Mouse (Mus musculus) limb, embryonic 15.5 days (tissue): Measurements from ENCODE around the gene Trappc6a. TPM values are rescaled to one million over a fixed set of nuclear protein-coding genes. Genes with fewer than 3 reads are reported as not detected.
"Not testable (repeated sequence)": the region's sequence is repeated elsewhere in the genome, so short reads cannot be mapped to it uniquely, and the experiment has no call there.

Experiments used
- ATAC-seq: fragments of 200-750 bp; cut with Nextera tagmentation; 2 replicates; pipeline ENCODE4 v1.8.0; 2017; ENCODE audit warnings: low read depth, moderate TSS enrichment; ENCODE audit not compliant: insufficient number of reproducible peaks, low FRiP score, low TSS enrichment
- H3K27ac ChIP-seq: fragments of 300-500 bp; sonication (generic); 2 replicates; pipeline ENCODE4 v1.5.1; 2015; ENCODE audit warnings: moderate library complexity, mild to moderate bottlenecking, inconsistent platforms
- H3K27me3 ChIP-seq: fragments of 300-500 bp; sonication (generic); 2 replicates; pipeline ENCODE4 v1.6.1; 2015; ENCODE audit warnings: inconsistent platforms
- H3K36me3 ChIP-seq: fragments of 300-500 bp; sonication (generic); 2 replicates; pipeline ENCODE4 v1.6.1; 2015; ENCODE audit warnings: inconsistent platforms
- H3K4me1 ChIP-seq: fragments of 300-500 bp; sonication (generic); 2 replicates; pipeline ENCODE4 v1.6.1; 2015; ENCODE audit warnings: inconsistent platforms
- H3K4me2 ChIP-seq: fragments of 300-500 bp; sonication (generic); 2 replicates; pipeline ENCODE4 v1.6.1; 2015; ENCODE audit warnings: mild to moderate bottlenecking, inconsistent platforms
- H3K4me3 ChIP-seq: fragments of 300-500 bp; sonication (generic); 2 replicates; pipeline ENCODE4 v1.5.1; 2015; ENCODE audit warnings: mild to moderate bottlenecking, inconsistent platforms
- H3K9ac ChIP-seq: fragments of 300-500 bp; sonication (generic); 2 replicates; pipeline ENCODE4 v1.6.1; 2015; ENCODE audit warnings: inconsistent platforms
- H3K9me3 ChIP-seq: fragments of 300-500 bp; sonication (generic); 2 replicates; pipeline ENCODE4 v1.6.1; 2016; ENCODE audit warnings: inconsistent platforms
- WGBS: fragments of 180-500 bp; shearing (Covaris S2); methylation state at CpG from one replicate; pipeline ENCODE4 v1.1.7; 2015; 5-methylcytosine and 5-hydroxymethylcytosine counted together
- polyA plus RNA-seq: library from polyadenylated mRNA; unstranded; fragments of >200 nt; fragmentation: Nextera tagmentation; extraction: Ambion mirVana; gene quantifications from 2 replicates; pipeline ENCODE4 v1.2.1, GENCODE M21; 2015

Gene Trappc6a
- polyA plus RNA-seq, 1 experiment from 2014 or later = 97.9 TPM

- Histone ChIP-seq H3K9me3 (no peaks in the 10 kb centered on the region), H3K36me3 (no peaks in the 10 kb centered on the region), H3K4me3 (peak overlapping the region; percentile 58; the same call in 1 of the 2 replicates), H3K27ac (no peak overlapping the region), H3K4me2 (peak overlapping the region; percentile 64; the same call in 1 of the 2 replicates), H3K4me1 (peaks cover 28% of the 10 kb centered on the region), H3K27me3 (no peaks in the 10 kb centered on the region), H3K9ac (no peak overlapping the region)
- no peak for ATAC-seq
- WGBS = 90% methylated on average over 7 of the region's 7 CpGs
Measured at GRCm38 (mm10) chr7:19509786-19510185, 1.6 kb downstream of the Trappc6a start.

- not testable (repeated sequence) for H3K4me3 ChIP-seq, H3K27me3 ChIP-seq, H3K9me3 ChIP-seq, H3K4me2 ChIP-seq, H3K9ac ChIP-seq, H3K27ac ChIP-seq, ATAC-seq, H3K36me3 ChIP-seq
- WGBS = 81% methylated on average over 7 of the region's 7 CpGs
- peaks cover 23% of the 10 kb centered on the region for H3K4me1 ChIP-seq
Measured at GRCm38 (mm10) chr7:19511934-19512333, 3.7 kb downstream of the Trappc6a start.

GRCm38 (mm10) chr7:19512353-19512752, 4.2 kb downstream of the Trappc6a start:
- no peaks in the 10 kb centered on the region for H3K9me3 ChIP-seq
- H3K27ac ChIP-seq = no peak overlapping the region
- H3K4me2 ChIP-seq = no peak overlapping the region
- no peak for ATAC-seq
- no peak overlapping the region for H3K4me3 ChIP-seq
- 78% methylated on average over 6 of the region's 6 CpGs for WGBS
- H3K9ac ChIP-seq = no peak overlapping the region
- H3K36me3 ChIP-seq = no peaks in the 10 kb centered on the region
- H3K27me3 ChIP-seq = peaks cover 11% of the 10 kb centered on the region
- H3K4me1 ChIP-seq = peaks cover 19% of the 10 kb centered on the region

GRCm38 (mm10) chr7:19517652-19518365, 9.6 kb downstream of the Trappc6a start, which contains the start of gene Nkpd1:
TSS of gene Nkpd1 (plus strand) at chr7:19517838.
- Histone ChIP-seq H3K36me3 (no peaks in the 10 kb centered on the region), H3K4me2 (peak within 1 kb of the TSS; percentile 34), H3K9ac (0 out of 2 replicates have a peak within 1 kb of the TSS, but pooled peaks have one; percentile 4), H3K27ac (no peak within 1 kb of the TSS), H3K4me3 (peak within 1 kb of the TSS; percentile 7; the same call in 1 of the 2 replicates), H3K4me1 (peaks cover 21% of the 10 kb centered on the region), H3K27me3 (peaks cover 65% of the 10 kb centered on the region), H3K9me3 (no peaks in the 10 kb centered on the region)
- ATAC-seq = no peak
- WGBS = 3% methylated on average over 24 of the region's 29 CpGs

- Histone ChIP-seq H3K4me3 (peak overlapping the region; percentile 22), H3K4me1 (peaks cover 36% of the 10 kb centered on the region), H3K9ac (no peak overlapping the region), H3K4me2 (peak overlapping the region; percentile 34), H3K36me3 (no peaks in the 10 kb centered on the region), H3K27me3 (peaks cover 87% of the 10 kb centered on the region), H3K9me3 (no peaks in the 10 kb centered on the region), H3K27ac (no peak overlapping the region)
- WGBS = 6% methylated on average over 23 of the region's 23 CpGs
- ATAC-seq = no peak
Measured at GRCm38 (mm10) chr7:19520032-19520431, 11.8 kb downstream of the Trappc6a start.

GRCm38 (mm10) chr7:19523017-19523756, 15.0 kb downstream of the Trappc6a start:
- peak overlapping the region; percentile 40; the same call in 1 of the 2 replicates for H3K9ac ChIP-seq
- H3K36me3 ChIP-seq = no peaks in the 10 kb centered on the region
- H3K4me1 ChIP-seq = peaks cover 29% of the 10 kb centered on the region
- whole genome bisulfite sequencing = 10% methylated on average over 72 of the region's 72 CpGs
- no peak for ATAC-seq
- no peak overlapping the region for H3K27ac ChIP-seq
- H3K27me3 ChIP-seq = peaks cover 79% of the 10 kb centered on the region
- peak overlapping the region; percentile 44 for H3K4me3 ChIP-seq
- H3K9me3 ChIP-seq = no peaks in the 10 kb centered on the region
- H3K4me2 ChIP-seq = peak overlapping the region; percentile 92

- WGBS = under 1% methylated on average over 64 of the region's 64 CpGs
- Histone ChIP-seq H3K27ac (no peak overlapping the region), H3K9ac (peak overlapping the region; percentile 40), H3K4me2 (peak overlapping the region; percentile 92), H3K27me3 (peaks cover 72% of the 10 kb centered on the region), H3K4me3 (peak overlapping the region; percentile 44), H3K4me1 (peaks cover 29% of the 10 kb centered on the region), H3K36me3 (peaks cover 1% of the 10 kb centered on the region), H3K9me3 (no peaks in the 10 kb centered on the region)
- no peak for ATAC-seq
Measured at GRCm38 (mm10) chr7:19523757-19524419, 15.7 kb downstream of the Trappc6a start.

GRCm38 (mm10) chr7:19524420-19525104, 16.4 kb downstream of the Trappc6a start:
- H3K4me2 ChIP-seq = peak overlapping the region; percentile 92
- H3K9me3 ChIP-seq = no peaks in the 10 kb centered on the region
- H3K9ac ChIP-seq = no peak overlapping the region
- H3K4me3 ChIP-seq = peak overlapping the region; percentile 44
- WGBS = 14% methylated on average over 24 of the region's 24 CpGs
- H3K4me1 ChIP-seq = peaks cover 28% of the 10 kb centered on the region
- H3K36me3 ChIP-seq = peaks cover 8% of the 10 kb centered on the region
- ATAC-seq = no peak; the same call in 1 of the 2 replicates
- H3K27ac ChIP-seq = no peak overlapping the region
- H3K27me3 ChIP-seq = peaks cover 66% of the 10 kb centered on the region

- no peak overlapping the region for H3K9ac ChIP-seq
- H3K9me3 ChIP-seq = no peaks in the 10 kb centered on the region
- 41% methylated on average over 2 of the region's 2 CpGs for WGBS
- H3K4me1 ChIP-seq = peaks cover 23% of the 10 kb centered on the region
- H3K27ac ChIP-seq = no peak overlapping the region
- H3K4me2 ChIP-seq = no peak overlapping the region
- peaks cover 60% of the 10 kb centered on the region for H3K27me3 ChIP-seq
- no peak for ATAC-seq
- H3K4me3 ChIP-seq = no peak overlapping the region
- peaks cover 13% of the 10 kb centered on the region for H3K36me3 ChIP-seq
Measured at GRCm38 (mm10) chr7:19525105-19525481, 16.9 kb downstream of the Trappc6a start.

- Histone ChIP-seq H3K4me2 (no peak overlapping the region), H3K4me1 (no peaks in the 10 kb centered on the region), H3K9ac (no peak overlapping the region), H3K27me3 (peaks cover 4% of the 10 kb centered on the region; the same call in 1 of the 2 replicates), H3K27ac (no peak overlapping the region), H3K36me3 (peaks cover 69% of the 10 kb centered on the region), H3K4me3 (no peak overlapping the region), H3K9me3 (no peaks in the 10 kb centered on the region)
- 64% methylated on average over 10 of the region's 10 CpGs for WGBS
- ATAC-seq = no peak; the same call in 1 of the 2 replicates
Measured at GRCm38 (mm10) chr7:19531077-19531476, 22.9 kb downstream of the Trappc6a start.

- peaks cover 71% of the 10 kb centered on the region for H3K36me3 ChIP-seq
- H3K27ac ChIP-seq = no peak overlapping the region
- 81% methylated on average over 14 of the region's 14 CpGs for WGBS
Measured at GRCm38 (mm10) chr7:19532240-19532639, 24.0 kb downstream of the Trappc6a start.

More at GRCm38 (mm10) chr7:19532240-19532639, 24.0 kb downstream of the Trappc6a start:
- Histone ChIP-seq H3K9me3 (no peaks in the 10 kb centered on the region), H3K27me3 (no peaks in the 10 kb centered on the region), H3K4me3 (no peak overlapping the region), H3K9ac (no peak overlapping the region), H3K4me2 (no peak overlapping the region), H3K4me1 (peaks cover 5% of the 10 kb centered on the region; the same call in 1 of the 2 replicates)
- no peak; the same call in 1 of the 2 replicates for ATAC-seq
